Mouse (Mus musculus) embryonic facial prominence, embryonic 11.5 days (tissue): ENCODE results near the gene Pde11a. TPM values are rescaled to one million over a fixed set of nuclear protein-coding genes. Genes with fewer than 3 reads are reported as not detected.

ENCODE experiments used
- ATAC-seq: fragments of 200-750 bp; cut with Nextera tagmentation; replicated peaks from 2 replicates; pipeline ENCODE4 v1.8.0; 2017; ENCODE audit warnings: low read depth; ENCODE audit not compliant: insufficient number of reproducible peaks, low FRiP score, low TSS enrichment
- DNase-seq: peaks from one replicate; pipeline ENCODE4 v3.0.0-alpha.2; 2015; ENCODE audit warnings: low spot score
- H3K27ac ChIP-seq: fragments of 300-500 bp; sonication (generic); replicated peaks from 2 replicates; pipeline ENCODE4 v1.5.1; 2014; ENCODE audit warnings: mild to moderate bottlenecking, low read depth, low read length, control low read depth
- H3K27me3 ChIP-seq: fragments of 300-500 bp; sonication (generic); 2 replicates; pipeline ENCODE4 v1.6.1; 2014; ENCODE audit warnings: mild to moderate bottlenecking, low read length, moderate library complexity, mixed read lengths; ENCODE audit not compliant: control insufficient read depth, insufficient read depth
- H3K36me3 ChIP-seq: fragments of 300-500 bp; sonication (generic); replicated peaks from 2 replicates; pipeline ENCODE4 v1.6.1; 2014; ENCODE audit warnings: low read depth, mild to moderate bottlenecking, low read length, moderate library complexity, mixed read lengths; ENCODE audit not compliant: control insufficient read depth, insufficient read depth
- H3K4me1 ChIP-seq: fragments of 300-500 bp; sonication (generic); 2 replicates; pipeline ENCODE4 v1.6.1; 2014; ENCODE audit warnings: low read length, mixed read lengths; ENCODE audit not compliant: control insufficient read depth, insufficient read depth
- H3K4me2 ChIP-seq: fragments of 300-500 bp; sonication (generic); 2 replicates; pipeline ENCODE4 v1.6.1; 2014; ENCODE audit warnings: low read depth, mild to moderate bottlenecking, control low read depth, low read length, moderate library complexity
- H3K4me3 ChIP-seq: fragments of 300-500 bp; sonication (generic); 2 replicates; pipeline ENCODE4 v1.5.1; 2014; ENCODE audit warnings: low read depth, low read length, control low read depth
- H3K9ac ChIP-seq: fragments of 300-500 bp; sonication (generic); replicated peaks from 2 replicates; pipeline ENCODE4 v1.6.1; 2014; ENCODE audit warnings: mild to moderate bottlenecking, control low read depth, low read length
- H3K9me3 ChIP-seq: fragments of 300-500 bp; sonication (generic); replicated peaks from 2 replicates; pipeline ENCODE4 v1.6.1; 2016; ENCODE audit warnings: mild to moderate bottlenecking, low read length, inconsistent platforms, mixed read lengths; ENCODE audit not compliant: control insufficient read depth
- WGBS: fragments of 180-500 bp; shearing (Covaris S2); extraction: QIAGEN DNeasy Blood & Tissue Kit; methylation state at CpG from one replicate; pipeline ENCODE4 v1.1.7; 2014; 5-methylcytosine and 5-hydroxymethylcytosine counted together
- polyA plus RNA-seq: library from polyadenylated mRNA; unstranded; fragments of >200 nt; fragmentation: Nextera tagmentation; extraction: Ambion mirVana; gene quantifications from 2 replicates; pipeline ENCODE4 v1.2.1, GENCODE M21; 2014

Gene Pde11a
- polyA plus RNA-seq, 1 experiment from 2014 or later, result 0.28 TPM

GRCm38 (mm10) chr2:76286288-76286740 lies 52.3 kb downstream of the Pde11a start:
- DNase-seq (no peak), ATAC-seq (no peak)
- 83% methylated on average over 4 of the region's 4 CpGs for WGBS
- H3K9me3 ChIP-seq, result no peaks in the 10 kb centered on the region
- no peaks in the 10 kb centered on the region for H3K36me3 ChIP-seq
- no peaks in the 10 kb centered on the region for H3K4me1 ChIP-seq
- H3K4me3 ChIP-seq, result no peak overlapping the region
- no peak overlapping the region for H3K4me2 ChIP-seq
- no peaks in the 10 kb centered on the region for H3K27me3 ChIP-seq
- no peak overlapping the region for H3K27ac ChIP-seq
- H3K9ac ChIP-seq, result no peak overlapping the region

- 84% methylated on average over 3 of the region's 3 CpGs for WGBS
- no peak for ATAC-seq
- H3K4me1 ChIP-seq, result no peaks in the 10 kb centered on the region
These were observed 53.4 kb downstream of the Pde11a start for GRCm38 (mm10) chr2:76285150-76285549.

GRCm38 (mm10) chr2:76283378-76284132 lies 55.0 kb downstream of the Pde11a start:
- no peak for ATAC-seq
- DNase-seq, result no peak
- WGBS, result 89% methylated on average over 6 of the region's 6 CpGs
- Histone ChIP-seq H3K9me3 (no peaks in the 10 kb centered on the region), H3K27me3 (no peaks in the 10 kb centered on the region), H3K4me2 (no peak overlapping the region), H3K9ac (no peak overlapping the region), H3K27ac (no peak overlapping the region), H3K36me3 (no peaks in the 10 kb centered on the region), H3K4me1 (no peaks in the 10 kb centered on the region), H3K4me3 (no peak overlapping the region)

More at GRCm38 (mm10) chr2:76285150-76285549, 53.4 kb downstream of the Pde11a start:
- Histone ChIP-seq H3K4me2 (no peak overlapping the region), H3K27ac (no peak overlapping the region), H3K4me3 (no peak overlapping the region), H3K9me3 (no peaks in the 10 kb centered on the region), H3K36me3 (no peaks in the 10 kb centered on the region), H3K9ac (no peak overlapping the region), H3K27me3 (no peaks in the 10 kb centered on the region)
- DNase-seq, result no peak

GRCm38 (mm10) chr2:76269494-76269893 lies 69.1 kb downstream of the Pde11a start:
- ATAC-seq (no peak), DNase-seq (no peak)
- Histone ChIP-seq H3K9ac (no peak overlapping the region), H3K4me1 (no peaks in the 10 kb centered on the region), H3K27me3 (no peaks in the 10 kb centered on the region), H3K9me3 (no peaks in the 10 kb centered on the region), H3K4me2 (no peak overlapping the region), H3K27ac (no peak overlapping the region), H3K36me3 (no peaks in the 10 kb centered on the region), H3K4me3 (no peak overlapping the region)
- 86% methylated on average over 1 of the region's 1 CpGs for WGBS

- H3K4me1 ChIP-seq, result no peaks in the 10 kb centered on the region
- H3K4me2 ChIP-seq, result no peak overlapping the region
- H3K36me3 ChIP-seq, result no peaks in the 10 kb centered on the region
- no peak overlapping the region for H3K9ac ChIP-seq
- no peaks in the 10 kb centered on the region for H3K27me3 ChIP-seq
- DNase-seq (no peak), ATAC-seq (no peak)
- no peak overlapping the region for H3K27ac ChIP-seq
- WGBS, result 90% methylated on average over 6 of the region's 6 CpGs
- no peak overlapping the region for H3K4me3 ChIP-seq
- no peaks in the 10 kb centered on the region for H3K9me3 ChIP-seq
These were observed 71.2 kb downstream of the Pde11a start for GRCm38 (mm10) chr2:76267335-76267734.

- DNase-seq, result no peak
- 91% methylated on average over 10 of the region's 10 CpGs for whole genome bisulfite sequencing
These were observed 72.0 kb downstream of the Pde11a start for GRCm38 (mm10) chr2:76266622-76267021.

GRCm38 (mm10) chr2:76264258-76264657 lies 74.3 kb downstream of the Pde11a start:
- Histone ChIP-seq H3K27me3 (no peaks in the 10 kb centered on the region), H3K27ac (no peak overlapping the region), H3K9me3 (no peaks in the 10 kb centered on the region), H3K36me3 (no peaks in the 10 kb centered on the region), H3K4me2 (no peak overlapping the region), H3K4me1 (no peaks in the 10 kb centered on the region), H3K4me3 (no peak overlapping the region), H3K9ac (no peak overlapping the region)
- DNase-seq, result no peak
- WGBS, result 60% methylated on average over 10 of the region's 10 CpGs
- no peak for ATAC-seq

More at GRCm38 (mm10) chr2:76266622-76267021, 72.0 kb downstream of the Pde11a start:
- Histone ChIP-seq H3K4me1 (no peaks in the 10 kb centered on the region), H3K36me3 (no peaks in the 10 kb centered on the region), H3K9me3 (no peaks in the 10 kb centered on the region), H3K4me3 (no peak overlapping the region), H3K27ac (no peak overlapping the region), H3K27me3 (no peaks in the 10 kb centered on the region), H3K4me2 (no peak overlapping the region), H3K9ac (no peak overlapping the region)
- no peak for ATAC-seq

- no peak for ATAC-seq
- Histone ChIP-seq H3K4me3 (no peak overlapping the region), H3K9ac (no peak overlapping the region), H3K27me3 (no peaks in the 10 kb centered on the region), H3K4me1 (no peaks in the 10 kb centered on the region), H3K36me3 (no peaks in the 10 kb centered on the region), H3K27ac (no peak overlapping the region), H3K4me2 (no peak overlapping the region), H3K9me3 (no peaks in the 10 kb centered on the region)
- WGBS, result 83% methylated on average over 10 of the region's 10 CpGs
- DNase-seq, result no peak
These were observed 75.9 kb downstream of the Pde11a start for GRCm38 (mm10) chr2:76262661-76263060.
